Mouse (Mus musculus): Measurements from ENCODE around the gene Lsm12.

DNA sequence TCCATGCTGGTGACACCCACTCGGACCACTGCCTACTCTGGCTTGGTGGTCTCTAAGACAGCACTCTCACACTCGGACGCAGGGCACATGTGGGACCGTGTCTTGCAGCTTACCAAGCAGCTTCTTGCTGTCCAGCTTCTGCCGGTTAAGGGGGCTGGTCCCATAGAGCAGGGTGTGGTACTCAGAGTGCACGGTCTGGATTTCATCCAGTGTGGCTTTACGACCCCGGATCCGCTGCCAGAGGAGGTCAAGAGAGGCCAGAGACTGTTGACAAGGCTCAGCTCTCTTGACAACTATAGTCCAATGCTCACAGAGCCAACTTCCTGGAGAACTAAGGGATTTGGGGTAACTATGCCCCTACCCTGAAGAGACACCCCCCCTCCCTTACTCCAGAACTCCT lies 14.8 kb upstream of the Lsm12 start:
- TF ChIP-seq CTCF (IDR thresholded peaks at IDR 0.05) (no peak), EP300 (IDR thresholded peaks at IDR 0.05) (no peak)

All from lung, postnatal 0 days (tissue).